Mouse (Mus musculus): ENCODE results near the gene Plin1. TPM values are rescaled to one million over a fixed set of nuclear protein-coding genes. Genes with fewer than 3 reads are reported as not detected.
A peak's percentile ranks its signal among the peaks of the same experiment; 100 is the strongest.

Plin1 gene
- total RNA-seq, 2 experiments from 2014 or later: 0.49 to 4.4 TPM

GRCm38 (mm10) chr7:79740279-79740678 lies 7.6 kb upstream of the Plin1 start:
- intact Hi-C loops (cut with DNase I; ENCODE audit: low total_unique reads): no loop called here
- no peak for DNase-seq

DNA sequence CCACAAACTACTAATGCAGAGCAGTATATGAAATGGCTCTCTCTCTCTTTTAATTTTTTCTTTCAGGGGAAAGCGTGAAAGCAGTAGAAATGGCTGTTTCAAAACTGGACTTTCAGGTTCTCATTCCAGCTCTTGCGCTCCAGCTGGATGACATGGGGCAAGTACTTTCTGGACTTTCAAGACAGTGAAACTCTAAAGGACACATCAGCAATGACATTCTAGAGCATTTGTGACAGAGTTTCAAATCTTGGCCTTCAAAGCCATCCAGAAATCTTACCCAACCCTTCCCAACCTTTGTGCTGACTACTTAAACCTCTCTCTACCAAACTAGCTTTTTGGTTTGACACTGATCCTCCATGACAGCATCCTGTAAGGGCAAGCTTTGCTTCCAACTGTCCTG lies 6.2 kb upstream of the Plin1 start:
- DNase-seq: no peak
- intact Hi-C loops (cut with DNase I; ENCODE audit: low total_unique reads): no loop called here

- intact Hi-C loops (cut with DNase I; ENCODE audit: low total_unique reads): no loop called here
- no peak for DNase-seq
Observed at GRCm38 (mm10) chr7:79736511-79736910, 3.8 kb upstream of the Plin1 start.

- peak; percentile 53 for DNase-seq
- intact Hi-C loops (cut with DNase I; ENCODE audit: low total_unique reads): no loop called here
Observed at GRCm38 (mm10) chr7:79734563-79734962, 1.9 kb upstream of the Plin1 start.

DNA sequence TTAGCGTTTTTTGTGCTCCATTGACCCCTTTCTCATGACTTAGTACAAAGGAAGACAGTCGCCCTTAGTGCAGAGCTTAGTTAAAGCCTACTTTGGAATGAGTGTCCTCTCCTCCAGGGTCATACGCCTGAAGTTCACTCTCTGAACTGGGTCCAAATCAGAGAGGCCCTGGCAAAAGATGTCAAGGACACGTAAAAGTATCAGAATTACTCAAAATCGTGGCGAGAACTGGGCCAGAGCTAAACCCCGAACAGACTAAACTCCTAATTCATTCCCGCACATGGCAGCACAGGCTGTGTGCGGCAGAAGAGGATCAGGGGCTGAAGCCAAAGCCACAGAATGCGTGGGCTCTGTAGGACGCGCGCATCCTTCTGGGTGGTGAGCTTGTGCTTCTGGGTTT lies 1.3 kb downstream of the Plin1 start:
- intact Hi-C loops (cut with DNase I; ENCODE audit: low total_unique reads): no loop called here
- DNase-seq: no peak

DNA sequence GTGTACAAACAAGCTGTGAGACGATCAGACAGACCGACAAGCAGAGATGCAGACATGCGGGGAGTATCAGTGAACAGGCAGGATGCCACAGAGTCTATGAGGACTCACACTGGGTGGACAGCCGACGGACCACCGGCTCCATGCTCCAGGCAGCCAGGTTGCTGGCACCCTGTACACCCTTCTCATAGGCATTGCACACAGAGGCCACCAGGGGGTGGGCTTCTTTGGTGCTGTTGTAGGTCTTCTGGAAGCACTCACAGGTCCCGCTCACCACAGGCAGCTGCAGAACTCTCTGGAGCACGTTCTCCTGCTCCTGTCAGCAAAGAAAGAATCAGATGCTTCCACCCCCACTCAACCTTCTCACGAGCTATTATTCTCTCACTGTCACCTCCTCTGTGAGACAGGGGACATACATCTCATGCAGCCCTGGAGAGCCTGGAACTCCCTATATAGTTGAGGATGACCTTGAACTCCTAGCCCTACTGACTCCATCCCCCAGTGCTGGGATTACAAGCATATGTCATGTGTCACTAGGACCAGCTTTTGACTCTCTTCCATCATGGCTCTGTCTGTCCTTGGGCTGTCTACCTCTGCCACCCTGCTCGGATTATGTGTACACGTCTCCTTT lies 2.8 kb downstream of the Plin1 start:
- intact Hi-C loops (cut with DNase I; ENCODE audit: low total_unique reads): no loop called here
- no peak for DNase-seq

DNA sequence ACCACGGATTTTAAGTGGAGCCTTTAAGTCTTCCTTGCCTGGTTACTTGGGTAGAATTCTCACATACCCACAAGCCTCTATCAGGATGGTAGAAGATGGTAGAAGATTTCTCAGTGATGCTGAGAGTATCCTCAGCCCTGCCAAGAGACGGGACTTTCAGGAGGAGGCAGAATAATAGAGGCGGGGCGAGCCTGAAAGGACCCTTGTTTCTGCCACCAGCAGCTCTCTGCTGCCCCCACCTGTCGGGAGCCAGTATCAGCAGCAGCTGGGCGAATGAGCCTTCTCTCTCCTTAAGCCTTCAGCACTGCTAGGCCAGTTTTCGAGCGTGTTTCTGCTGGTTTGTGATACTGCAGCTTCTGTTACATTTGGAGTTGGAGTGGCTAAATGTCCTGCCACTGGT lies 3.5 kb downstream of the Plin1 start:
- intact Hi-C loops (cut with DNase I; ENCODE audit: low total_unique reads): no loop called here
- peak; percentile 67 for DNase-seq

DNA sequence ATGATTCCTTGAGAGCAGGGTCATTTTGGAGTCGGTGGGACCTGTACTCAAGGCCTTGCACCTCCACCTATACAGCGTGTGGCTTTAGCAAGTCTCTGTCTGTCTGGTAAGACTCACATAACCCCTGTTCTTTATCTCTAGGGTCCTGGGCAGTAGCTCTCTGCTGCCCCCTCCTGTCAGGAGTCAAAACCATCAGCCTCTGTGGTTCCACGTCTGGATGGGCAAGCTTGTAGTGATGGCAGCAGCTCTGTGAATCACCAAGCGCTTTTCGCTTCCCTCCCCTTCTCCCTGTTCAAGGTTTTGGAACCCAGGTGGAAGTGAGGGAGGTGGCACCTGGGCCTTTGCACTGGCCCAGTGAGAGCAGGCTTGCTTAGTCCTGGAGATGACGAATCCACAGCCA lies 4.5 kb downstream of the Plin1 start:
- DNase-seq: peak; percentile 53
- intact Hi-C loops (cut with DNase I; ENCODE audit: low total_unique reads): no loop called here

DNA sequence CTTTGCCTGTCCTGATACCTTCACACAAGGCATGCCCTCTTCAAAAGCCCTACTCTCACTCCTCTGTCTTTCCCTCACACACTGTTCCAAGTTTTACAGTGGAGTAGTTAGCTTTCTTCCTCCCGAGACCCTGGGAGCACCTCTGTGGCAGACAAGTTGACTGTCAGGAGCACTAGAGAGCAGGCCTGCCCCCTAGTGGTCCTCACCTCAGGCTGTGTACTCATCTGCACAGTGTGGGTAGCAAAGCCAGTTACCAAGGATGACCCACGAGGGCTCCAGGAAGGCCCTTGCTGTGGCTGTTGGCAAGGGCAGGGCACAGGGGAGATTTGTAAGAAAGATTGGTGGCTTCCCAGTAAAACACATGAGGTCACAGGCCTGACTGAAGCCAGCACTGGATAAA lies 5.6 kb downstream of the Plin1 start:
- intact Hi-C loops (cut with DNase I; ENCODE audit: low total_unique reads): loop anchor here (2.0 kb wide), 1 partner anchor 114 kb away; no protein-coding TSS in a partner anchor
- peak; percentile 54 for DNase-seq

DNA sequence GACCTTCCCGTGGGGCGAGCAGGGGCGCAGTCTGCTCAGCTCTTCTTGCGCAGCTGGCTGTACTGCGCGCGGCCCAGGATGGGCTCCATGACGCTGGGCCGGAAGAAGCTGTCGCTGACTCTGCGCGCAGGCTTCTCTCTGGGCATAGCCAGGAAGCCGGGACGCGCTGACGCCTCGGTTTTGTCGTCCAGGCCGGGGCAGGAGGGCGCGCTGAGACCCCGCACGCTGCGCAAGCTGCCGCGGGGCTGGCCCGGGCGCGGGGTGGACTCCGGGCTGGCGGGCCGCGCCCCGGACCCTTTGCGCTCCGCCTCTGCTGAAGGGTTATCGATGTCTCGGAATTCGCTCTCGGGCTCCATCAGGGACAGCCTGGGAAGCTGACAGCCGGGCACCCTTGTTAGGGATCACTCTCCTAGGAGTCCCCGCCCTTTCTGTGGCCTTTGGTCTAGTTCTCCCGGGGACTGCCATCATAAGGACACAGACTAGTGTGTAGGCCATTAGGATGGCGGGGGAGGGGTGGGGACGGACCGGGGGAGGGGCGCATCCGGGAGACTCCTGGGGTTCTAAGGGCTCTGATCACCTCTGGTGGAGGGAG lies 11.2 kb downstream of the Plin1 start:
- intact Hi-C loops (cut with DNase I; ENCODE audit: low total_unique reads): no loop called here
- DNase-seq: peak; percentile 60

DNA sequence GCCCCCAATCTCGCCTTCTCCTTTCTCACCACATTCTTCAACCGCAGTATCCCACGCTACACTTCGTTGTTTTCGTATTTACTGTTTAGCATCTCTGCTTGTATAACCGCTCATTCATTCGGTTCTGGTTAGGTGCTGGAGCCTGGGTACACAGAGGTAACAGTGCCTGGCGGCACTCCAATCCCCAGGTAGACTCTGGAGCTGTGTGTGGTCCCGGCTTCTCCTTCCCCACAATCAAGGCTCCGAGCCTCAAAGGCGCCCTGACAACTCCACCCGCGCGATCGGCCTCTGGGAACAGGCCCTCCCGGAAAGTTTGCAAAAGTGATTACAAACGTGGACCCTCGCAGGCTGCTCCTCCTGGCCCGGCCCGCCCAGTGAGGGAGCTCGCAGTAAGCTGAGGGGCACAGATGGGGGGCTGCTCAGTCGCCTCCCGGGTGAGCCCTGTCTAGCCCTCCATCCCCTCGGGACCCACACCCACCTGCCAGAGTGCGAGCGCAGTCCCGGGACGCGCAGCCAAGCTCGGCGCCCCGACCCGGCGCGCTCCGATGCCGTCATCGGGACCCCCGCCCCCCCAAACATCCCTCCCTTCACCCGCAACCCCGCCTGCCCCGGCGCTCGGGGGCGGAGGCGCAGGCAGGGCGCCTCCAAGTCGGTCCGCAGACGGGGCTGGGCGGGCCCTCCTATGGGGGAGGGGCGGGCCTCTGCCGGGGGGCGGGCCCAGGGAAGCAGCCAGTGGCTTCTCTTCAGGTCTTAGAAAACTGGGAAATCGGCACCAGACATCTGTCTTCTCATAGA lies 17.3 kb downstream of the Plin1 start, which contains the start of gene Kif7:
Gene Kif7, minus strand, starts transcription at position 534 of the 795 bp plus-strand sequence.
- peak; percentile 86 for DNase-seq
- intact Hi-C loops (cut with DNase I; ENCODE audit: low total_unique reads): no loop called here

DNA sequence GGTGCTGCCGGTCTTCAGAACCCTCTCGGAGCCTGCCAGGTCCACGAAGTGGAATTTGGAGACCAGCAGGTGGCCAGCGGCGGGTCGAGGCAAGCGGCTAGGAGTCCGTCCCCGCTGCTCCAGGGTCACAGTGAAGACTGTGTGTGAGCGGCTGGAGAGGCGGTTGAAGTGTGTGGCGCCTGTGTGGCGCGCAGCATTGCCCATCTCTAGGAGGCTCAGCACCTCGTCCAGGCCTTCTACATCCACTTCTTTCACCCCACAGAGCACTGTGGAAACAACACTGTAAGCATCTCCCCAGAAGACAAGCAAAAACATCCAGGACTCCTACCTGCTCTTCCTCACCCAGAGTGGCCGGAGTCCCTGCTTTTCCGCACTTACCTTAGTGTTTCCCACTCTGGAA lies 21.9 kb downstream of the Plin1 start:
- DNase-seq: no peak
- intact Hi-C loops (cut with DNase I; ENCODE audit: low total_unique reads): no loop called here

GRCm38 (mm10) chr7:79710130-79710607 lies 22.5 kb downstream of the Plin1 start:
- no peak for DNase-seq
- intact Hi-C loops (cut with DNase I; ENCODE audit: low total_unique reads): no loop called here

- intact Hi-C loops (cut with DNase I; ENCODE audit: low total_unique reads): no loop called here
- no peak for DNase-seq
Observed at GRCm38 (mm10) chr7:79705210-79705609, 27.5 kb downstream of the Plin1 start.

DNA sequence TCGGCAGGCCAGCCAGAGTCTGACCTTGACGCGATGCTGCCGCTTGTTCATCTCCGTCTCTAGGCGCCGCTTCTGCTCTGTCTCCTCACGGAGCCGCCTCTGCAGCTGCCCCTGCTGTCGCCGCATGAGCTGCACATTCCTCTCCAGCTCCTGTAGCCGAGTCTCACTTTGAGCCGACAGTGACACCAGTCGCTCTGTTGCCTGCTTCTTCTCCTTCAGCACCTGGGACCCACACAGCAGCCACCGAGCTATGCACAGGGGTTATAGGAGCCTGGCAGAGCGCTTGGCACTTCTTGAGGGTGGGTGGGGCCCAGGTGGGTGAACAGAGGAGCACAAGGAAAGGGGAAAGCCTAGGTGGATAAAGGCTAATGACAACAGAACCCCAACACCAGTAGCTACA lies 29.9 kb downstream of the Plin1 start:
- DNase-seq: no peak
- intact Hi-C loops (cut with DNase I; ENCODE audit: low total_unique reads): no loop called here

- intact Hi-C loops (cut with DNase I; ENCODE audit: low total_unique reads): no loop called here
- no peak for DNase-seq
Observed at GRCm38 (mm10) chr7:79696495-79696894, 36.2 kb downstream of the Plin1 start.

DNA sequence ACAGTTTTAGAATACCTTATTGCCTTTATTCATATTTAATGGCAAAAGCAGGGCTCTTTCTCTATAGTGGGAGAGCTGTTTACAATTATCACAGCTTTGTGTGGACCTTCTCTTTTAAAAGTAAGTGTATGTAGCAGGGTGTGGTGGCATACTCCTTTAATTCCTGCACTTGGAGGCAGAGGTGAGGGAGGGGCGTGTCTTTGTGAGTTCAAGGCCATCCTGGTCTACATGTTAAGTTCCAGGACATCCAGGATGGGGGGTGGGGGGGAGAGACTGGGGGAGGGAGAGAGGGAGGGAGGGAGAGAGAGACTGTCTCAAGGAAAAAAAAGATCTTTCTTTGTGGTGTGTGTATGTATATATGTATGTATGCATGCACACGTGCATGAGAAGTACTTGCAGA lies 52.5 kb downstream of the Plin1 start:
- no peak for DNase-seq
- intact Hi-C loops (cut with DNase I; ENCODE audit: low total_unique reads): no loop called here

DNA sequence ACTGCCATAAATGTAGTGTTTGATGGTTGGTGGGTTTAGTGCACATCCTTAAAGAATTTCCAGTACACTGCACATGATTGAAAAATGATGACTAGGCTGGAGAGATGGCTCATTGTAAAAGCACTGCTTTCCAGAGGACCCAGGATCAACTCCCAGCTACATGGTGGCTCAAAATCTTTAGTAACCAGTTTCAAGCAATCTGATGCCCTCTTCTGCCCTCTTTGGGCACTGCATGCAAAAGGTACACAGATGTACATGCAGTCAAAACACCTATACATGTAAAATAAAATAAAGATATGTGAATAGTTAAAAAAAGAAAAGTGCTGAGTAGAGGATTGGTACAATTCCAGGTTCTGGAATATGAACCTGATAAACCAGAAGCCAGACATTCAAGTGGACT lies 53.5 kb downstream of the Plin1 start:
- intact Hi-C loops (cut with DNase I; ENCODE audit: low total_unique reads): no loop called here
- no peak for DNase-seq

- DNase-seq: no peak
- intact Hi-C loops (cut with DNase I; ENCODE audit: low total_unique reads): no loop called here
Observed at GRCm38 (mm10) chr7:79670900-79671604, 61.7 kb downstream of the Plin1 start.
